Comparison of ENCODE assay signal across 24 mouse cellular contexts in the genomic region with DNA sequence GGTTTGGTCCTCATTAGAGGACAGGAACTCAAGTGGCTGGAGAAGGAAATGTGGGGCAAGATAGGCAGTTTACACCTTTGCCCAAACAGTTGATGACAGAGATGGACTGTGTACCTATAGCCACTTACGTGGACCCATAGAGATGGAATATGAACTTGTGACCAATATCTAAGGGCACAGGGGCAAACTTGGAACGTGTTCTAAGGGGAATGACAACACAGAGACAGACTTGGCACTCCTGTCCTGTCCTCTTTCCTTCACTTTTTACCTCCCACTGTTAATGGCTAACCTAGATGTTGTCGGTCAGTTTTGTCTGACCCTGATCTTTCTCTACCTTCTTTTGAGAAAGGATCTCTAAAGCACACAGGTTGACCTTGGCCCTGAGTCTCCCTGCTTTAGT.
DNase-seq lines count a peak whose midpoint lies in the region; ATAC-seq and TF ChIP-seq lines count a peak whose summit lies in the region.
"Had no signal": no experiment of that assay in that cellular context is flagged by ENCODE, and none has a peak within 500 bp of the region (broad histone marks: within the 10 kb centered on the region; RNA-seq: fewer than 3 reads in every experiment).

No protein-coding gene starts in this region.

- H3K9ac ChIP-seq in kidney, embryonic 16.5 days (replicated peaks; ENCODE audit: low read length) = no peak overlapping the region
- H3K9ac ChIP-seq in kidney, embryonic 15.5 days = no peak overlapping the region
- no peak overlapping the region for H3K9ac ChIP-seq in liver, adult 2 months (ENCODE audit: low read depth, low read length)
- no peak overlapping the region for H3K9ac ChIP-seq in liver, embryonic 11.5 days (ENCODE audit: low read depth, low read length)
- H3K9ac ChIP-seq: forebrain, postnatal 0 days; hindbrain, embryonic 12.5 days had no signal

- no peaks in the 10 kb centered on the region for H3K79me2 ChIP-seq in liver, adult 2 months (ENCODE audit: control insufficient read depth, insufficient read depth, low read length)

- no peaks in the 10 kb centered on the region for H3K9me3 ChIP-seq in kidney, embryonic 16.5 days (ENCODE audit: low read length)
- H3K9me3 ChIP-seq in kidney, embryonic 15.5 days (replicated peaks) = no peaks in the 10 kb centered on the region
- no peaks in the 10 kb centered on the region for H3K9me3 ChIP-seq in liver, embryonic 11.5 days (ENCODE audit: control insufficient read depth, low read length)
- H3K9me3 ChIP-seq: G1E; hindbrain, embryonic 12.5 days had no signal

- ATAC-seq in kidney, embryonic 16.5 days (ENCODE audit: low FRiP score, low TSS enrichment) = no peak
- ATAC-seq in kidney, embryonic 15.5 days (replicated peaks; ENCODE audit: low FRiP score) = no peak
- ATAC-seq in liver, embryonic 11.5 days (replicated peaks; ENCODE audit: low FRiP score) = no peak
- ATAC-seq: forebrain, embryonic 14.5 days; forebrain, postnatal 0 days had no signal

- TF ChIP-seq POLR2A in liver, adult 2 months (IDR thresholded peaks at IDR 0.05; ENCODE audit: extremely low read depth, insufficient read depth, low read length) = no peak

- H3K4me2 ChIP-seq in kidney, embryonic 16.5 days (replicated peaks; ENCODE audit: low read depth, low read length) = no peak overlapping the region
- H3K4me2 ChIP-seq in kidney, embryonic 15.5 days = no peak overlapping the region
- no peak overlapping the region for H3K4me2 ChIP-seq in liver, embryonic 11.5 days
- H3K4me2 ChIP-seq: heart, embryonic 11.5 days; hindbrain, embryonic 12.5 days had no signal

- no peak overlapping the region for H3K27ac ChIP-seq in kidney, embryonic 16.5 days (ENCODE audit: low read length)
- H3K27ac ChIP-seq in kidney, embryonic 15.5 days = no peak overlapping the region
- no peak overlapping the region for H3K27ac ChIP-seq in liver, adult 2 months (replicated peaks; ENCODE audit: insufficient read depth, low read depth, low read length)
- no peak overlapping the region for H3K27ac ChIP-seq in liver, embryonic 11.5 days (ENCODE audit: low read depth, low read length)
- H3K27ac ChIP-seq: gastrocnemius, adult 2 months; hindbrain, embryonic 12.5 days had no signal

- H3K4me3 ChIP-seq in kidney, embryonic 16.5 days (ENCODE audit: low read length) = no peak overlapping the region
- no peak overlapping the region for H3K4me3 ChIP-seq in kidney, embryonic 15.5 days (replicated peaks)
- no peak overlapping the region for H3K4me3 ChIP-seq in liver, adult 2 months (ENCODE audit: insufficient read depth, low read depth, low read length)
- H3K4me3 ChIP-seq in liver, embryonic 11.5 days (ENCODE audit: low read depth, low read length) = no peak overlapping the region
- H3K4me3 ChIP-seq: gastrocnemius, adult 2 months; hindbrain, embryonic 12.5 days had no signal

- TF ChIP-seq CTCF in liver, adult 2 months (IDR thresholded peaks at IDR 0.05; ENCODE audit: low read depth, low read length) = no peak

- no peaks in the 10 kb centered on the region for H3K27me3 ChIP-seq in kidney, embryonic 16.5 days (ENCODE audit: insufficient read depth, low read length)
- H3K27me3 ChIP-seq in kidney, embryonic 15.5 days = no peaks in the 10 kb centered on the region
- no peaks in the 10 kb centered on the region for H3K27me3 ChIP-seq in liver, adult 2 months (ENCODE audit: control insufficient read depth, insufficient read depth, low read length)
- H3K27me3 ChIP-seq in liver, embryonic 11.5 days (replicated peaks; ENCODE audit: control insufficient read depth, insufficient read depth, low read length) = no peaks in the 10 kb centered on the region
- H3K27me3 ChIP-seq: CH12.LX; hindbrain, embryonic 12.5 days; Patski had no signal

- DNase-seq in kidney, adult 11 months = peak; percentile 54
- DNase-seq in kidney, adult 8-10 months = peak; percentile 41 to 68
- DNase-seq in liver, adult 2 months (ENCODE audit: extremely low read depth, low read depth, low spot score) = peak; percentile 85
- no peak for DNase-seq in liver, embryonic 11.5 days (ENCODE audit: low spot score)
- peak; percentile 33 to 65 for DNase-seq in kidney, postnatal 36 days
- no peak for DNase-seq in layer of hippocampus, postnatal 14 days (ENCODE audit: low spot score in 2 of 2)
- DNase-seq: adrenal gland, postnatal 10 days; adrenal gland, postnatal 36 days; B cell, adult 2 months; cerebellum, adult 18-20 months; cerebellum, adult 9-10 months; cerebellum, postnatal 14 days; forebrain, postnatal 0 days; gastrocnemius, adult 2 months; gastrocnemius, postnatal 14 days; heart, adult 11 months had no signal

- WGBS in kidney, embryonic 16.5 days = 73% methylated on average over 3 of the region's 3 CpGs
- 77% methylated on average over 3 of the region's 3 CpGs for WGBS in kidney, embryonic 15.5 days
- WGBS in liver, adult 2 months = 21% methylated on average over 3 of the region's 3 CpGs
- WGBS in liver, embryonic 11.5 days = 69% methylated on average over 3 of the region's 3 CpGs

- no peaks in the 10 kb centered on the region for H3K36me3 ChIP-seq in kidney, embryonic 16.5 days (ENCODE audit: insufficient read depth, low read length)
- H3K36me3 ChIP-seq in kidney, embryonic 15.5 days = no peaks in the 10 kb centered on the region
- H3K36me3 ChIP-seq in liver, adult 2 months (ENCODE audit: control insufficient read depth, insufficient read depth, low read length) = no peaks in the 10 kb centered on the region
- no peaks in the 10 kb centered on the region for H3K36me3 ChIP-seq in liver, embryonic 11.5 days (ENCODE audit: control insufficient read depth, insufficient read depth, low read length)
- H3K36me3 ChIP-seq: G1E; hindbrain, embryonic 12.5 days had no signal

- H3K4me1 ChIP-seq in kidney, embryonic 16.5 days (ENCODE audit: insufficient read depth, low read length) = no peaks in the 10 kb centered on the region
- H3K4me1 ChIP-seq in kidney, embryonic 15.5 days = no peaks in the 10 kb centered on the region
- H3K4me1 ChIP-seq in liver, adult 2 months (ENCODE audit: control insufficient read depth, insufficient read depth, low read length) = peaks cover 2% of the 10 kb centered on the region
- no peaks in the 10 kb centered on the region for H3K4me1 ChIP-seq in liver, embryonic 11.5 days (replicated peaks; ENCODE audit: control insufficient read depth, insufficient read depth, low read length)
- H3K4me1 ChIP-seq: hindbrain, embryonic 12.5 days had no signal

Comparison
In these comparisons a context has a peak if more than half of its experiments do, and no peak if none do; other contexts are left out.
1. DNase-seq: peak in kidney, adult 11 months (single experiment), kidney, adult 8-10 months (2 of 2), liver, adult 2 months (single experiment) and kidney, postnatal 36 days (2 of 2); none in liver, embryonic 11.5 days (single experiment) and layer of hippocampus, postnatal 14 days (0 of 2).